Mouse (Mus musculus): ENCODE measurements around the gene Ccr10. TPM values are rescaled to one million over a fixed set of nuclear protein-coding genes. Genes with fewer than 3 reads are reported as not detected.

The Ccr10 gene
- polyA plus RNA-seq, 1 experiment = 0.23 TPM

DNA sequence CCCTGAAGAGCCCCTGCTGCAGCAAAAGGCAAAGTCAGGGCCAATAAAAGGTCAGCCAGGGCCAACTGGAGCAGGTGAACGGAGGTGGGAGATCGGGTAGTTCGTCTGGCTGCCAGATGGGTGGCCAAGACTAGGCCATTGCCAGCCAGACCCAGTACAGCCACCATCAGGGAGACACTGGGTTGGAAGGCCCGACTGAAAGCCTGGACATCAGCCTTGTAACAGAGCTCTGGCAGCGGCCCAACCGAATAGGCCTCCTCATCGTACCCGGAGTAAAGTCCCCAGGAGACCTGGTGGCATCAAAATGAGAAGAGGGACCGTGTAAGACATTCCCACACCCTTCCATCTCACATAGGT, 876 bp downstream of the Ccr10 start:
- TF ChIP-seq CTCF (IDR thresholded peaks at IDR 0.05; ENCODE audit: extremely low read depth, insufficient read depth, low read length) = no peak
- no peak for TF ChIP-seq POLR2A (IDR thresholded peaks at IDR 0.05; ENCODE audit: extremely low read depth, insufficient read depth, low read length)
- peaks cover 5% of the 10 kb centered on the region for H3K4me1 ChIP-seq (ENCODE audit: control insufficient read depth, insufficient read depth, low read length)
- H3K27ac ChIP-seq (ENCODE audit: insufficient read depth, low read length) = no peak overlapping the region
- peak overlapping the region; percentile 22; the same call in 1 of the 2 replicates for H3K4me3 ChIP-seq (ENCODE audit: insufficient read depth, low read length)

DNA sequence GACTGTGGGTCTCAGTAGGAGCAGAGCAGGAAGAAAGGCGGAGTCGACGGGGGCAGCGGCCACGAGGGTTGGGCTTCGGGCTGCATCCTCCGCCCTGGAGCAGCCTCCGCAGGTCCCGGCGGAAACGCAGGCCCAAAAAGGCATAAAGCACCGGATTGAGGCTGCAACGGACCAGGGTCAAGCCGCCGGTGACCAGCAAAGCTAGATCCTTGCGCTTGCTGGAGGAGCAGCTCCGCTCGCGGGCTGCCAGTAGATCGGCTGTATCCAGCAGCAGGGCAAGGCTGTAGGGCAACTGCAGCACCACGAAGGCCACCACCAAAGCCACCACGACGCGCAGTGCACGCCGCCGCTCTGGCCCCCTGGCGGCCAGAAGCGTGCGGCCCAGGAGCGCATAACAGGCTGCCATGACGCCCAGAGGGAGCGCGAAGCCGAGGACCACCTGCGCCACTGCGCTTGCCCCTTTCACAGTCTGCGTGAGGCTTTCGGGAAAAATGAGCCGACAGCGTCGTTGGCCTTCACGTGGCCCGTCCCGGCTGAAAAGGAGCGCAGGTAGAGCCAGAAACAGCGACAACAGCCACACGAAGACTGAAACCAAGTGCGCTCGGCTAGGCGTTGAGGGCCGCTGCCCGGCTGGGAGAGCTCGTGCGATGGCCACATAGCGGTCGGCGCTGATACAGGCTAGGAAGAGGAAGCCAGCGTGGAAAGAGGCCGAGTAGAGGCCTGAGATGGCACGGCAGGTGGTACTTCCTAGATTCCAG, 1.4 kb downstream of the Ccr10 start:
- no peak overlapping the region for H3K27ac ChIP-seq (ENCODE audit: insufficient read depth, low read length)
- TF ChIP-seq CTCF (IDR thresholded peaks at IDR 0.05; ENCODE audit: extremely low read depth, insufficient read depth, low read length) = peak; percentile 45; the same call in 1 of the 2 replicates
- no peak for TF ChIP-seq POLR2A (IDR thresholded peaks at IDR 0.05; ENCODE audit: extremely low read depth, insufficient read depth, low read length)
- peaks cover 5% of the 10 kb centered on the region for H3K4me1 ChIP-seq (ENCODE audit: control insufficient read depth, insufficient read depth, low read length)
- H3K4me3 ChIP-seq (ENCODE audit: insufficient read depth, low read length) = peak overlapping the region; percentile 22

DNA sequence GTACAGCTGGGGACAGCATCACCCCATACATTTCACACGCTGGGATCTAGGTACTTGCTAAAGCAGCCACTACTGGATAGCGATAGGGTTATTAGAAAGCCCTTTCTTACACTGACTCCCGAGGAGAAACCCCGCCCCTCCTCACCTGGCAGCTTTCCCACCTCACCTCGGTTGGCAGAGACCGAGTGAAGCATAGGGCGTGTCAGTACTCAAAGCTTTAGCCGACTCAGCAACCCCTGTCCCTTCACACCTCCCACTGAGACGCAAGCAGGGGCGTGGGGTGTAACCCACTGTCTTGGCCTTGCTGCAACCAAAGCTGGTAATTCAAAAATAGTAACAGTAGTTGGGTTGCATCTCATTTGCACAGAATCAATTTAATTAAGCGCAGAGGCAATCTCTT, 2.1 kb downstream of the Ccr10 start:
- peaks cover 5% of the 10 kb centered on the region for H3K4me1 ChIP-seq (ENCODE audit: control insufficient read depth, insufficient read depth, low read length)
- peak overlapping the region; percentile 22; the same call in 1 of the 2 replicates for H3K4me3 ChIP-seq (ENCODE audit: insufficient read depth, low read length)
- TF ChIP-seq CTCF (IDR thresholded peaks at IDR 0.05; ENCODE audit: extremely low read depth, insufficient read depth, low read length) (no peak), POLR2A (IDR thresholded peaks at IDR 0.05; ENCODE audit: extremely low read depth, insufficient read depth, low read length) (no peak)
- 0 out of 2 replicates have a peak overlapping the region, but pooled peaks have one; percentile 14 for H3K27ac ChIP-seq (ENCODE audit: insufficient read depth, low read length)

DNA sequence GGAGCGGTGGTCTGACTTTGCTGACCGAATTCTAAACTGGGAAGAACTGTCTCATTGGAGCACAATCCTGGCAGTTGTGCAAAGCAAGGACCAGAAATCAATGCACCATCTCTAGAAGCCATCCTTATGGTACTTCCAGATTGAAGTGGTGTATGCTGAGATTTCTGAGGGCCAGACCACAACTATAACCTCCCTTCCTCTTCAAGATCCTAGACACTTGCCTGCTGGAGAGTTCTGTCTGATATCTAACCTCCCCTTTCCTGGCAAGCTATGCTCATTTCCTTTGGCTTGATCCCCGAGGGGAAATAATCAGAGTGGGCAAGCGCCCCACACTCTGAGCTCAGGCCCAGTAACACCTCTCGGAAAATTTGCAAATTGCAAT, 2.8 kb downstream of the Ccr10 start:
- H3K4me3 ChIP-seq (ENCODE audit: insufficient read depth, low read length) = peak overlapping the region; percentile 36
- H3K4me1 ChIP-seq (ENCODE audit: control insufficient read depth, insufficient read depth, low read length) = peaks cover 5% of the 10 kb centered on the region
- peak overlapping the region; percentile 69 for H3K27ac ChIP-seq (ENCODE audit: insufficient read depth, low read length)
- TF ChIP-seq CTCF (IDR thresholded peaks at IDR 0.05; ENCODE audit: extremely low read depth, insufficient read depth, low read length) (no peak), POLR2A (IDR thresholded peaks at IDR 0.05; ENCODE audit: extremely low read depth, insufficient read depth, low read length) (no peak)

DNA sequence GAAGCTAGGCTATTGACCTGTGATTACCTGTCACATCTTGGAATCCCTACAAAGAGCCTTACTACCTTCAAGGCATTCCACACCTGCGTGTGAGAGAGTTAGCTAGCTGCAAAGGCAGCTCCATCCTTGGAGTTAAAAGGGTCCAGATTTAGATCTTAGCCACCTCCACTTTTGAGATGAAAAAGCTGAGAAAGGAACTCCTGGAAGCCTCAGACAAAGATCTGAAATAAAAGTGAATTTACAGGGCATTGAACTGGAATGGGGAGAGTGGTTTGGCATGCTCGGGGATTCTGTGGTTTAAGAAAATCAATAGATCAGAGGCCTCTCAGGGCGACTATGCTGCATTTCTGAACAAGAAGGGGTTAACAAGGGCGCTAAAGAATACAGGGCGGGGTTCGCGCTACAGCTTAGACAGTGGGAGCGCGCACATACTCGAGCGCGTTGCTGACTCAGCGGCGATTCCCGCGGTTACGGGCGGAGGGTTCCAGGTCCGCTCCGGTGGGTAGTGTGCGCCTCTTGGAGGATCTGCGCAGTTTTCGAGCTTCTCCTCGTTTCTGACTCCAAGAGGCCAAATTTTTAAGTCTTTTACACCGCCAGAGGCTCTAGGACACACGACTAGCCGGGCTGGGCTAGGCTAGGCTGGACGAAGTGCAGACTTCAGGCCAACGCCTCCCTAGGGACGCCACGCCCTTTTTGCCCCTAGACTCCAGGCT, 3.4 kb downstream of the Ccr10 start:
- TF ChIP-seq POLR2A (IDR thresholded peaks at IDR 0.05; ENCODE audit: extremely low read depth, insufficient read depth, low read length) (peak; percentile 55; the same call in 1 of the 2 replicates), CTCF (IDR thresholded peaks at IDR 0.05; ENCODE audit: extremely low read depth, insufficient read depth, low read length) (no peak)
- H3K4me3 ChIP-seq (ENCODE audit: insufficient read depth, low read length) = peak overlapping the region; percentile 36
- H3K27ac ChIP-seq (ENCODE audit: insufficient read depth, low read length) = peak overlapping the region; percentile 69
- peaks cover 5% of the 10 kb centered on the region for H3K4me1 ChIP-seq (ENCODE audit: control insufficient read depth, insufficient read depth, low read length)

DNA sequence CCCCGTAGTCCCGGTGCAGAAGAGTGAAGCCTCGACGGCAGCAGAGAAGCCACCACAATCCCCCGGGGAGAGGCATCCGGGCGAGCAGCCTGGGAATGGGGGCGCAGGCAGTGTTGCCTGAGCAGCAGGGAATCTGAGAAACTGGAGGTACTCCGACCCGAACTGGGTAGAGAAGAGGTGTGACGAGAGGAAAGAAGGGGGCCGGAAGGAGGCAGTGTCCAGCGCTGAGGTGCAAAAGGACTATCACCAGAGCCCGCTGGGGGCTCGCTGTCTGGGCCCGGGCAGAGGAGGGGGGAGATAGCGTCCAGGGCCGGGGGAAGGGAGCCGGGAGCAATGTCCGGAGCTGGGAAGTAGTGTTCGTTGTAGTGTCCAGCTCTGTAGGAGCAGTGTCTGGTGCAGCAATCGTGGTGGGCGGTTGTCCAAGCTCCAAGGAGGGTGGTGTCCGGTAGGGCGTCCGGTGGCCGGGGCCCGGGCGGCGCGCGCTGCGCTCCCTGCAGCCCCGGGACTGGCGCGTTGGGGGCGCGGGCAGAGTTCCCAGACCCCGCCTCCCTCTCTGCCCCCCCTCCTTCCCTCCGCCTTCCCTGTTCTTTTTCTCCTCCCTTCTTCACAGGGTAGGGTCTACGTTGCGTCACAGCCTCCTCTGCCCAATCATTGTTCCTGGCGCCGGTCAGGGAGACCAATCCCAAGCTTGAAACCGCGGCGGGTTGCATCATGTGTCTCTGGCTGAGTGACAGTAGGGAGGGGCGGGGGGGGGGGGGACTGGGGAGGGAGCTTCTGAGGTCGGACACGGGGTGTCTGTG, 4.2 kb downstream of the Ccr10 start, which contains the start of gene Plekhh3:
Gene Plekhh3, minus strand, starts transcription at position 541 of the 800 bp plus-strand sequence.
- Histone ChIP-seq H3K4me1 (ENCODE audit: control insufficient read depth, insufficient read depth, low read length) (peaks cover 5% of the 10 kb centered on the region), H3K4me3 (ENCODE audit: insufficient read depth, low read length) (peak within 1 kb of the TSS; percentile 68), H3K27ac (ENCODE audit: insufficient read depth, low read length) (peak within 1 kb of the TSS; percentile 69)
- TF ChIP-seq POLR2A (IDR thresholded peaks at IDR 0.05; ENCODE audit: extremely low read depth, insufficient read depth, low read length) = 0 out of 2 replicates have a peak, but pooled peaks have one; percentile 16
- TF ChIP-seq CTCF (IDR thresholded peaks at IDR 0.05; ENCODE audit: extremely low read depth, insufficient read depth, low read length) = no peak

DNA sequence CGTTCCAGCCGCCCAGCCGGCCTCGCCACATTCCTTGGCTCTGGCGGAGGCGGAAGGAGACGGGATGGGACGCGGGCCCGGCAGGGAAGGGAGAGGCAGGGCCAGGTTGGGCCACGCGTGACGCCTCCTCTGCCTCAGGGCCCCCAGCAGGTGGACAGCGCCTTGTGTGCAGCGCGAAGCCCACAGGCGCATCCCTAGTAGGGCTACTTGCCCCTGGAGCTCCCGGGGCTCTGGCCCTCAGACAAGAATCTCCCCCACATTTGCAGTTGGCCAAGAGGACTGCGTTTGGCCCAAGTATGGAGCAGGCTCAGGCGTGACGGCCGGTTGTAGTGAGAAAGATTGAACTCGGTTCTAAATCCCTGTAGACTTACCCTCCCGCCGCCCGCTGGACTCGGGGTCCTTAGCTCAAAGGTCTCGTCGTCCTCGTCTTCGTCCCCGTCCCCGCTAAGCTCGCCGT, 4.9 kb downstream of the Ccr10 start, which contains the start of gene Cntnap1:
Gene Cntnap1, plus strand, starts transcription at position 170 of the 457 bp plus-strand sequence.
- Histone ChIP-seq H3K4me3 (ENCODE audit: insufficient read depth, low read length) (peak within 1 kb of the TSS; percentile 68), H3K4me1 (ENCODE audit: control insufficient read depth, insufficient read depth, low read length) (peaks cover 5% of the 10 kb centered on the region), H3K27ac (ENCODE audit: insufficient read depth, low read length) (peak within 1 kb of the TSS; percentile 41)
- TF ChIP-seq CTCF (IDR thresholded peaks at IDR 0.05; ENCODE audit: extremely low read depth, insufficient read depth, low read length) = no peak
- TF ChIP-seq POLR2A (IDR thresholded peaks at IDR 0.05; ENCODE audit: extremely low read depth, insufficient read depth, low read length) = no peak

DNA sequence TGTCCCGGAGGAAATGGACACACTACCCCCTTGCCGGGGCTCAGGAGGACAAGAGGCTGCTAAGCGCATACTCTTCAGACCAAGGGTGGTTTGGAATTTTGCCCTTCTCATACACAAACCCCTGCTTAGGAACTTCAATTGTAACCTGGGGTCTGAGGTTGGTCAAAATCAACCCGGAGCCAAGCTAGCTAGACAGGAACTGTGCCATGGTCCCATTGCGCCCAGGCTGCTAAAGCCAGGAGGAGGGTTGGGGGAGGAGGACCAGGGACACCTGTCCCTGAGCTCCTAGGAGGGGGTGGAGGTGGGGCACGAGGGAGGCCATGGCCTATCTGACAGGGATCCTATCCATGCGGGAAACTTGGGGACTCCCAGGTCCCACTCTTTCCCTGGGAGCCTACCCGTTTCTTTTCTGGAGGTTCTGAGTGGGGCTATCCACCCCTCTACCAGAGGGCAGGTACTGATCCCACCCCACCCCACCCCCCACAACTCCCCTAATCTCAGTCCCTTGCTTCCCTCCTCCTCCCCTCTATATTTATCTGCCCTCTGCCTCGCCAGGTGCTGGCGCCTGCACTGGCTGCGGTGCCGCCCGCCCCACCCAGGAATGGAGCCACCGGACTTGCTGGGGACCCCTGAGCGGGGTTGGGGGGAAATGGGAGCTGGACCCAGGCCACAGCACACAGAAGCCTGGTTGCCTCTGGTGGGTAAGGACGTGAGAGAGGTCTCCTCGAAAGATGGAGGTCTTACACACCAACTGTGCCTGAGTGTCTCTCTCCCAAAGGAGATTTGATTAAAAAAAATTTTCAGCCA, 5.7 kb downstream of the Ccr10 start:
- H3K27ac ChIP-seq (ENCODE audit: insufficient read depth, low read length) = no peak overlapping the region
- TF ChIP-seq POLR2A (IDR thresholded peaks at IDR 0.05; ENCODE audit: extremely low read depth, insufficient read depth, low read length) = no peak
- peaks cover 5% of the 10 kb centered on the region; the same call in 1 of the 2 replicates for H3K4me1 ChIP-seq (ENCODE audit: control insufficient read depth, insufficient read depth, low read length)
- H3K4me3 ChIP-seq (ENCODE audit: insufficient read depth, low read length) = peak overlapping the region; percentile 68

All from cortical plate, adult 2 months (tissue).